In the genomic region with DNA sequence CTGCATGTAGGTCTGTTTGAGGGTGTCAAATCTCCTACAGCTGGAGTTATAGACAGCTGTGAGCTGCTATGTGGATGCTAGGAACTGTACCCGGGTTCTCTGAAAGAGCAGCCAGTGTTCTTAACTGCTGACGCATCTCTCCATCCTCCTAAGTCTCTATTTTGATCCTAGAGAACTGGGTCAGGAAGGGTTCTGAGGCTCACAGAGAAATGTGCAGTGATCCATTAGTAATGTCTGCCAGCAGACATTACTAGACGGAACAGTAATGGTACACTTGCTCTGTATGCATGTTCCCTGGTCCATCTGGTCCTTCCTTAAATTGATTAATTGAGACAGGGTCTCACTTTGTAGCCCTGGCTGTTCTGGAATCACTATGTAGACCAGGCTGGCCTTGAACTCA, we compare ENCODE assay signal across 30 mouse cellular contexts. TPM values are rescaled to one million over a fixed set of nuclear protein-coding genes. Genes with fewer than 3 reads are reported as not detected.
"Had no signal": no experiment of that assay in that cellular context is flagged by ENCODE, and none has a peak within 500 bp of the region (broad histone marks: within the 10 kb centered on the region; RNA-seq: fewer than 3 reads in every experiment).

No protein-coding gene starts in this region.

- H3K27ac ChIP-seq: embryonic facial prominence, embryonic 10.5 days; embryonic facial prominence, embryonic 12.5 days; embryonic facial prominence, embryonic 13.5 days; embryonic facial prominence, embryonic 15.5 days; forebrain, embryonic 10.5 days; forebrain, embryonic 12.5 days; forebrain, embryonic 13.5 days; forebrain, embryonic 15.5 days; gastrocnemius, adult 2 months; heart, adult 2 months had no signal

- H3K9me3 ChIP-seq: embryonic facial prominence, embryonic 10.5 days; embryonic facial prominence, embryonic 12.5 days; embryonic facial prominence, embryonic 13.5 days; embryonic facial prominence, embryonic 15.5 days; forebrain, embryonic 10.5 days; forebrain, embryonic 12.5 days; forebrain, embryonic 13.5 days; forebrain, embryonic 15.5 days had no signal

- H3K9ac ChIP-seq: embryonic facial prominence, embryonic 12.5 days; embryonic facial prominence, embryonic 13.5 days; embryonic facial prominence, embryonic 15.5 days; forebrain, embryonic 12.5 days; forebrain, embryonic 13.5 days; forebrain, embryonic 15.5 days; forebrain, postnatal 0 days had no signal

- H3K4me2 ChIP-seq: embryonic facial prominence, embryonic 12.5 days; embryonic facial prominence, embryonic 13.5 days; embryonic facial prominence, embryonic 15.5 days; forebrain, embryonic 12.5 days; forebrain, embryonic 13.5 days; forebrain, embryonic 15.5 days had no signal

- H3K36me3 ChIP-seq: embryonic facial prominence, embryonic 10.5 days; embryonic facial prominence, embryonic 12.5 days; embryonic facial prominence, embryonic 13.5 days; embryonic facial prominence, embryonic 15.5 days; forebrain, embryonic 10.5 days; forebrain, embryonic 12.5 days; forebrain, embryonic 15.5 days had no signal

- H3K4me3 ChIP-seq: embryonic facial prominence, embryonic 10.5 days; embryonic facial prominence, embryonic 12.5 days; embryonic facial prominence, embryonic 13.5 days; embryonic facial prominence, embryonic 15.5 days; erythroblast, embryonic 14.5 days; forebrain, embryonic 10.5 days; forebrain, embryonic 12.5 days; forebrain, embryonic 13.5 days; forebrain, embryonic 15.5 days; gastrocnemius, adult 2 months; heart, adult 2 months had no signal

- H3K27me3 ChIP-seq: forebrain, embryonic 15.5 days had no signal

- DNase-seq: cerebellum, adult 8-10 months; cerebellum, adult 9-10 months; cerebellum, adult 9-11 months; cerebellum, postnatal 10 days; cerebellum, postnatal 14 days; cerebellum, postnatal 25 days; cerebellum, postnatal 36 days; embryo, embryonic 11 days; forebrain, postnatal 0 days; gastrocnemius, adult 2 months; gastrocnemius, postnatal 10 days; gastrocnemius, postnatal 14 days; gastrocnemius, postnatal 25 days; gastrocnemius, postnatal 36 days; heart, adult 11 months; heart, adult 18-20 months; heart, adult 2 months had no signal

- ATAC-seq: forebrain, embryonic 13.5 days; forebrain, embryonic 14.5 days; forebrain, embryonic 15.5 days; forebrain, embryonic 16.5 days; forebrain, postnatal 0 days had no signal

RNA-seq across cellular contexts. Expression of a gene that starts 4.0 kb away (rescaled TPM):
- total RNA-seq: common myeloid progenitor, adult 5-6 weeks; granulocyte monocyte progenitor cell, adult 5-6 weeks had no signal
- polyA plus RNA-seq: erythroblast, embryonic 14.5 days had no signal

RNA-seq across cellular contexts. Expression of a gene that starts 35.3 kb away (rescaled TPM):
- total RNA-seq: common myeloid progenitor, adult 5-6 weeks; granulocyte monocyte progenitor cell, adult 5-6 weeks had no signal
- polyA plus RNA-seq: erythroblast, embryonic 14.5 days had no signal
